Mouse (Mus musculus): ENCODE measurements at regions not wholly inside any gene's neighbourhood (a gene's known extent, or its start where the extent isn't known, plus 50 kb on each side); places are given as distances from the start of the nearest gene placed in this dataset.
A peak's percentile ranks its signal among the peaks of the same experiment; 100 is the strongest.

DNA sequence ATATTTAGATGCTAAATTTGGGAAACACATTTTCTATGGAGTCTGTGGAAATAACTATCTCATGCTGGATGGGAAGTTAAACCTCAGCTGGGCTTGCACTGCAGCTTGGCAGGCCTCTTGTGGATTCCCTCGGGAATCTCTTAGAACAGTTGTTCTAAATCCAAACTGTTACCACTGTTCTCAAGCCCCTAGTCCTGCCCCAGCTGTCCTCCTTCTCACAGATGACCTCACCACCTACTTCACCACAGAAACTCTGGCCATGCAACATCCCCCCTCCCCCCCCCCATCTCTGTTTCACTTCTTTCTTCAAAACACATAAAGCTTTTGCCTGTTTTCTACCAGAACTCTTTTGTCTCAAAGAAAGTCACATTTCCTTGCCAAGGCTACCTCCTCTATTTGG is 136.6 kb upstream of the Wdr44 start:
- DNase-seq (ENCODE audit: extremely low spot score in 1 of 2, low spot score in 1 of 2): no peak

DNA sequence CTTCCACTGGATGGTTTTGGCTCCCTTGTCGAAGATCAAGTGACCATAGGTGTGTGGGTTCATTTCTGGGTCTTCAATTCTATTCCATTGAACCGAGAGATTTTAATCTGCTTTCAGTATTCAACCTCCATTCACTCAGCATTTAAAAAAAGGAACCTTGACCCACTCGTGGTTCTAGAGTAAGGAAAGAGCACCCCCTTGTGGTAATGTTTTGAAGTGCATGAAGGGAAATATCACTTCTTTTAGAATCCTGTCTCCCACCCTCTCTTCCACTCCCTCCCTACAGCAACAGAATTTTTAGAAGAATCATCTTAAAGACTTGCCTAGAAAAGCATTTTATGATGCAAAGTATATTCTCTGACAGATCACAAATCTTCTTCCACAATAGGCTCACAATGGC is 127.3 kb upstream of the Wdr44 start:
- peak in 1 of 2 experiments; percentile 70 for DNase-seq (ENCODE audit: extremely low spot score in 1 of 2, low spot score in 1 of 2)
